Mouse (Mus musculus) cerebellum, adult 11-12 months (tissue): ENCODE results near the gene Zfp446.
"Not testable (repeated sequence)": the region's sequence is repeated elsewhere in the genome, so short reads cannot be mapped to it uniquely, and the experiment has no call there.

Experiments used
- DNase-seq: peaks from one replicate; pipeline ENCODE4 v3.0.0; 2022

The Zfp446 gene

DNA sequence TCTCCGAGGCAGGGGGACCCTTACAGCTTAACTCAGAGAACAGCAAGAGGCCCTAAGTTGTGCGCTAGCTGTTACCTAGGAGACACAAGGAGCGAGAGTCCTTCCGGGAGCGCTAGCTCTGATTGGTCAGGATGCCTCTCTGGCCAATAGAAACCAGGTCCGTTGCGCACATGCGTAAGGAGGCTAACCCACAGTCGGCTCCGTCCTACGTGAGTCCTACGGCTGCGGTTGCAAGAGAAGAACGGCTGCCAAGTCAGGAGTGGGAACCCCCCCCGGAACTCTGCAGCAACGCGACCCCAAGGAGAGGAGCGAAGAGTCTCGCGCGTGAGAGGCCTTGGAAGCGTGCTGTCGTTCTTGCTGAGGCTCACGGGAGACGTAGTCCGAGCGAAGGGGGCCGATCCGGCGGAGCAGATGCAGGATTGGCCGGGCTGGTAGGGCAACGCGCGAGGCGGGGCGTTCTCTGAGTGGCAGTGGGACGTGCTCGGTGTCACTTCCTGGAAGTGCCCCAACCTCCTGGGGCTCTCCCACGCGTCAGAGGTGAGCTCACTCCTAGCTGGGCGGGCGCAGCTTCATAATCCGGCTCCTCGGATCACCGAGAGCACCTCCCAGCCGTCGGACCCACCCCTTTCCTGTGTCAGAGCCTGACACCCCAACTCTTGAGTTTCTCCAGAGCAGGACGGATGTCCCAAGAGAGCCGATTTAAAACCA lies at the start of gene Zfp446:
TSS of gene Zfp446 (plus strand) at position 167 of the 708 bp plus-strand sequence.
- DNase-seq = peak; percentile 99

DNA sequence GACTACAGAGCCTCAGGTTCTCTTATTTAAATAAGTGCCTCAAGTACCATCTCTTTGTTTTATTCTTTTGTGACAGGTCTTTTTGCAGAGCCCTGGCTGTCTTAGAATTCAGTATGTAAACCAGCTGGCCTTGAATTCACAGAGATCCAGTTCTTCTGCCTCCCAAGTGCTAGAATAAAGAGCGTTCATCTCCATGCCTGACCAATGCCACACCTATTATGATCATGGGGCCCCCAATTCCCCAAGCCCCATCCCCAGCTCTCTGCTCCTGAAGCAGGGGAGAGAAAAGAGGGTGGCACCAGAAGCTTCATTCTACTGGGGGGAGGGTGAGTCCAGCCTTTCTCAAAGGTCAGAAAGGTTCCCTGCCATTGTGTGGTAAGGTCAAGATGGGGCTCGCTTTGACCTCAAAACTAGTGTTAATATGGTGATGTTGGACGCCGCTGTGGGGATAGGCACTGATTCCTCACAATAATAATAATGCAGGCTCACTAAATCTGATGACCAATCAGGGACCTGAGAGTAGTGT lies 44.0 kb upstream of the Zfp446 start:
- no peak for DNase-seq

DNA sequence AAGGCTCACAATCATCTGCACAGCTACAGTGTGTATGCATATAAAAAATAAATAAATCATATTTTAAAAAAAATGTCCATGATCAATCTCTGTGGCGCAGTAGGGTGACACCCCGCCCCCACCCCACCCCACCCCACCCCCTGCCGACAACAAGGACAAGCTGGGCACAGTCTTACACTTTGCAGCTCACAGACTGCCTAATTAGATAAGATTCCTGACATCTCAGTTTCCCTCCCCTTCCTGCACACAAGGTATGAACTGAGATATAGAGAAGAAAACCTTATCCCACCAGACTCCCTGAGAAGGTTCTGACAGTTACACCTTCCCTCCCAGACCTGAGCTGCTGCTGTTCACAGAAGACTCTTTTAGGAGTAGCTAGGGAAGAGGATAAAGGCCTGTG lies 42.8 kb upstream of the Zfp446 start:
- DNase-seq = no peak

DNA sequence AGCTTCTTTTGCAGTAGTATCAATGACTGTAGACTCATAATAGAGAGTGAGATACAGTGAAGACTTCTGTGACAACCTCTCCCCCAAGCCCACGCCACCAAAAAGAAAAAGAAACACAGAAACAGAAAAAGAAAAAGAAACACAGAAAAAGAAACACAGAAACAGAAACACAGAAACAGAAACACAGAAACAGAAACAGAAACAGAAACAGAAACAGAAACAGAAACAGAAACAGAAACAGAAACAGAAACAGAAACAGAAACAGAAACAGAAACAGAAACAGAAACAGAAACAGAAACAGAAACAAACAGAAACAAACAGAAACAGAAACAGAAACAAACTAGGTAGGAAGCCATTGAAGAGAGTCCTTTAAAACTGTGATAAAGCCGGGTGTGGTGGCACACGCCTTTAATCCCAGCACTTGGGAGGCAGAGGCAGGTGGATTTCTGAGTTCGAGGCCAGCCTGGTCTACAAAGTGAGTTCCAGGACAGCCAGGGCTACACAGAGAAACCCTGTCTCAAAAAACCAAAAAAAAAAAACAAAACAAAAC lies 40.3 kb upstream of the Zfp446 start:
- DNase-seq = not testable (repeated sequence)

DNA sequence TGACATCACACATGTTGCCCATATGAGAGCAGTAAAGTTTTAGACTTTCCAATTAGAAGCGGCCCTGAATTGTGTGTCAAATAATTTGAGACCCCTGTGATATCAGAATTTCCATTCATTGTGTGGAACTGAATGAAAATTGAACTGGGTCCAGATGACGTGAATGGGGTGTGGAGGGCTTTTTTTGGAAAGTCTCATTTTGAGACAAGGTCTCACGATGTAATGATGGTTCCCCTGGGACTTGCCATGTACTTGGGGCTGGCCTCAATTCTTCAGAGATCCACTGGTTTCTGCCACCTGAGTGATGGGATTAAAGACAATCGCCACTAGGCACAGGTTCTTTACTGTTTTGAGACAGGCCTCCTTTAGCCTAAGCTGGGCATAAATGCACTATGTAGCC lies 37.0 kb upstream of the Zfp446 start:
- DNase-seq = no peak

DNA sequence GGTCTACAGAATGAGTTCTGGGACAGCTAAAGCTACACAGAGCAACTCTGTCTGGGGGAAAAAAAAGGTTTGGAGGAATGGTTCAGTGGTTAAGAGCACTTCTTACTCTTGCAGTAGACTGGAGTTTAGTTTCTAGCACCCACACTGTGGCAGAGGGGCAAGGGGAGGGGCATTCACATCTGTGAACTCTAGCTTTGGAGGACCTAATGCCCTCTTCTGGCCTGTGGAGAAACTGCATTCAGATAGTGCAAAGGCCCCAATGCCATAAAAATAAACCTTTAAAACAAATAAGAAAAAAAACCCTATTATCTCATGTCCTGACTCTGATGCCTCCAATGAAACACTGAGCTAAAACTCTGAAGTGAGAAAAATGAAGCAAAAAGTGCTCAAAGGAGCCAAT lies 34.2 kb upstream of the Zfp446 start:
- no peak for DNase-seq

DNA sequence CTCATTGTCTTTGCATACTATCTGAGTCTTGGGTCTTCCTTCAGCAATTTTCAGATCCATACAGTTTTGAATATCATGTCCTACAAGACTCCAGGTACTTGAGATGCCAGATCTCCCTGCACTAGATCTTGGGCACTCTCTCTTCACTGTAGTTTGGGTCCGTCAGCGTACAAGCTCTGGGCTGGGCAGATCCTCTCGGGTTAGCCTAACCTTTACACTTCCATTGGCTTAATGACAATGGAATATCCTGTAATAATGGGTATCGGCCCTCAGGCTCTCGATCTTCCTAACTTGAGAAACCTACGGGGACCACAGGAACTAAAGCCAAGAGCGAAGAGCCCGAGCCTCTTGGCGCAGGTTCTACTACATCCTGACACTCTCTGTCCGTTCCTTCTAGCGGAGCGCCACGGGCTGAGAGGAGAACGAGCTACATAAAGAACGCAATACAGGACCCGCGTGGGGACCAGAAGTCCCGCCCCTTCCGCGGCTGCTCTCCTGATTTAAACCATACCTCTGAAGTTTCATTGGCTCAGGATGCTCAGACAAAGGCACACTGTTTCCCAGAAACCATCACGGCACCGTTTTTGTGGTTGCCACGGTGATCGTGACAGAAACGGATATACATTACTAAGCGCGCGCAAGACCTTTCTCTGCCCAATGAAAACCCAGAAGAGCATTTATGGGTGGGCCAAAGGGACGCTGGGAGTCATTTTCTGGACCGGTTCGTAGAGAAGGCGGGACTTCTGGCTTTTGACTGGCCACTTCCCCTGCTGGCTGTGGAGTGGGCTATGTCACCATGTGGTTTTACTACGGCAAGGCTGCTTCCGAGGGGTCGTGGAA lies 28.4 kb upstream of the Zfp446 start:
- peak; percentile 97 for DNase-seq

DNA sequence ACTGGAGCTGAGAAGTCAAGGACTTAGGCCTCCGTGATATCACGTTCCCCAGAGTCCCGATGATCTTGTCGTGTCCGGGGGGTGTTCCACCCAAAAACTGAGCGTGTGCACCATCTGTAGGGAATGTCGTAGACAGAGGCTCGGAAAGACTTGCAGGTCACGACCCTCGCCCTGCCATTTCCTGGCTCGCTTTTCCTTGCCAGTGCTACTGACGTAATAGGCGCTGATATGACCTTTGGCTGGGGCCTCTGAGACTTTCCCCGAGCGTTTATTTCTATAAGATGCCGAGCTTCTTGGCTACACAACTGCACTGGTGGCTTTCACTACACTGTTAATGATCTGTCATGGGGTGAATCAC lies 27.8 kb upstream of the Zfp446 start:
- no peak for DNase-seq

DNA sequence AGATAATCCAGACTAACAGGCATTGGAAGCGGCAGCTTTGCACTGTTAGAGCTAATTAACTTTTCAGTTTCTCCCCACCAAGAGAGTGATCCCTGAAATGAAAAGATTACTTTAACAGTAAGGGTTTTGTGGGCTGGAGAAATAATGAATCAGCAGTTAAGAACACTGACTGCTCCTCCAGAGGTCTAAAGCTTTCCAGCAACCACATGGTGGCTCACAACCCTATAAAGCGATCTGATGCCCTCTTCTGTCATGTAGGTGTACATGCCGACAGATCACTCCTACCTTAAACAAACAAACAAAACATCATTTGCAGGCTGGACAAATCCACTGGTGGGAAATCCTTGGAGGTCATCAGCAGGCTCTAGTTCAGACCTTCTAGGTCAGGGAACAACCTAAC lies 22.8 kb upstream of the Zfp446 start:
- DNase-seq = no peak

DNA sequence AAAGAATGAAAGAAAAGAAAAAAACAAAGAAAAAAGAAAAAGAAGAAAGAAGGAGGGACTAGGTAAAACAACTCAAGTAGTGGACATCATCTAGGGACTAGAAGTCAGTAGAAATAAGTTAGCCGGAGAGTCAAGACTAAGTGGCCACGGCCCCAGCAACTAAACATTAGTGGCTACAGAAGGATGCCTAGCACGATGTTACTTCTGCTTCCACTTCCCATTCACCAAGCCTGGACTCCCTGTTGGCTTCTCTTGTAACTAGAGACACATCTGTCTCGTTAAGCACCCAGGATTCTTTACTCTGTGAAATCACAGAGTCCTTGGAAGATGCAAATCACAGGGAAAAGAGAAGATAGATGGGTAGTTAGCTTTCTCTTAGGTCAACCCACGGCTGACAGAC lies 20.1 kb upstream of the Zfp446 start:
- DNase-seq = no peak

DNA sequence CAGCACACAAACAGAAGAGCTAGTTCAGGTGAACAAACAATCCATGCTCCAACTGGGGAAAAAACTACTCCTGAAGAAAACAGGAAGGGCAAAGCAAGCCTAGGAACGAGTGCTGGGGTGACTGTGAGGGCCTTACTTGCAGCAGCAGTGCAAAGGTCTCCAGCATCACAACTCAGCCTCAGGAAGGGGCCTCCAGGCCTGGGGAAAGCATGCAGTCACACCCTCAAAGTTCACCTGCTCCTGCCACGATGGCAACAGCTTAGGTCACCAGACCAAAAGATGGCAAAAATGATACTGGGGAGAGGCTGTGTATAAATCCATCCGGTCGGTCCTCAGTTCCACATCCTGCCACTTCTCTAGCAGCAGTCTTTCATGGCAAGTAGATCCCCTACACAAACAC lies 18.7 kb upstream of the Zfp446 start:
- DNase-seq = no peak

DNA sequence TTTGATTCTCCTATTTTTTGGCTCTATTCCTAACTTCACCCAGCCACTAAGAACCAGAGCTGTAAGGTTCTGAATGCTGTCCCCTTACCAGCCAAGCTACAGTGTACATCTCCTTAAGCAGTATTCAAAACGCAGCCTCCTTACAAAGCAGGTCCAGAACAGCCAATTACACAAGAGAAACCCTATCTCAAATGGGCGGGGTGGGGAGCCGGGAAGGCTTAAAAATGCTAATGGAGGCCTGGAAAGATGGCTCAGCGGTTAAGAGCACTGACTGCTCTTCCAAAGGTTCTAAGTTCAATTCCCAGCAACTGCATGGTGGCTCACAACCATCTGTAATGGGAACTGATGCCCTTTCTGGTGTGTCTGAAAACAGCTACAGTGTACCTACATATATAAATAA lies 17.9 kb upstream of the Zfp446 start:
- DNase-seq = no peak

DNA sequence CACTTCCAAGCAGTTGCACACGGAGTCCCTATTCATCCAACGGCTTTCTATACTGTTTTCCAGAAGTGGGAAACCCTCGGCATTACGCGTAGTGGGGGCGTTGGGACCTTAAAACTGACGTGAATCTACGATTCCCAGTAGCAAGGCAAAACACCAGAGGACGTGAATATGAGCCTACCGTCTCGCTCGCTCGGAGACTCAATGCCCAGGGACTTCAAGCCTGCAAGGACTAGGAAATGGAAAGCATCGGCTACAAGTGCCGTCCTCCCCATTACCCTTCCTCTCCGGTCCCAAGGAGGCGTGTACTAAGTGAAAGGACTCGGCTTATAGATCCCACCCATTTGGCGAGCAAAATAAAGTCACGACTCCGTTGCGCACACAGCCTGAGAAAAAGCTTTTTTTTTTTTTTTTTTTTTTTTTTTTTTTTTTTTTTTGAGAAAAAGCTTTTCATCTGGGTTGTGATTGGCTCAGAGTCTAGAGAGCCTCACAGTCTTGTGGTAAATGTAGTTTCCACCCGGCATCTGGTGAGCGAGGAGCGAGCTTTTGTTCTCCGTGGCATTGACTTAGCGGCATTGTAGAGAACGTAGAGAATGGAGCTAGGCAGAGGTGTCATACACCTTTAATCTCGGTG lies 16.0 kb upstream of the Zfp446 start:
- peak; percentile 57 for DNase-seq

DNA sequence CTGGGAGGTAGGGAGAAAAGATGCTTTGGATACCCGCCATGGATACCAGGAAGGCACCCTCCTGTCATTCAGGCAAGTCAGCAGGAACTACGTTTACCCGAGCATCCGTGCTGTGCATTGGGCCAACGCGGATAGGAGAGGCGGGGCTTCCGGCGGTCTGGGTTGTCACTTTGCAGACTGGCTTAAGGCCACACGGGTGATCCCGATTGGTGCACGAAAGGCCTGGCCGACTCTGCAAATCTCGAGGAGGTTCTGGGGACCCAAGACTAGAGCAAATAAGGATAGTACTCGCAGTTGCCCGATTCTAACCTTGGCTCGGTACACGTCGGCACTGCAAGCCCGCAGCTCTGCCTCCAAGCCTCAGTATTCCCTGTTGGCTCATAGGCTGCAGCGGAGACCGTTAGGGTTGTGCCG lies 12.0 kb upstream of the Zfp446 start, which contains the start of gene Zfp324:
TSS of gene Zfp324 (plus strand) at position 161 of the 414 bp plus-strand sequence.
- DNase-seq = peak; percentile 94

DNA sequence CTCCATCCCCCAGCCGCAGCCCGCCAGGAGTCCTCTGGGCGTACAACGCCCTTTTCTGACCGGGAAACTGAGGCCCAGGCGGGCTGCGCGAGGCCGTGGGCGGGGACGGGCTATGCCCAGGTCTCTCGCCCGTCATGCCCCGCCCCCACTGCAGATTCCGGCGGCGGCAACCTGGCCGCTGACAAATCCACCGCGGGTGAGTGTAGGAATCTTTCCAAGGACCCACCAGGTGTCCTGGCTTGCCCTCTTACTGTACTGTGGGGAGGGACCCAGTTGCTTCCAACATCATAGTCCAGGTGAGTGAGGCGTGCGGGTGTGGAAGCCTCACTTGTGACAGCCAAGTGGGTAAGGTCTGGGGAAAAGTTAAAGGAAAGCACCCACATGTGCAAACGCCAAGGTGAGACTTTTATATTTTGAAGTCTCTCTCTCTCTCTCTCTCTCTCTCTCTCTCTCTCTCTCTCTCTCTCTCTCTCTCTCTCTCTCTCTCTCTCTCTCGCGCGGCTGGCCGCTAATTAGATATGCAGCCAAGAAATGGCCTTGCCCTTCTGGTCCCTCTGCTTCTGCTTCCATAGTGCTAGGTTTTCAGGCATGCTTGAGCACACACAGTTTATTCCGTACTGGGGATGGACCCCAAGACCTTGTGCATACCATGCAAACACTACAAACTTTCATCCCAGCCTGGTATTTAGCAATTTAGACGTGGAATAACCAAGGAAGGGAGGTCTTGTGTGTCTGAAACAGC lies 11.4 kb upstream of the Zfp446 start:
- DNase-seq = peak; percentile 87

DNA sequence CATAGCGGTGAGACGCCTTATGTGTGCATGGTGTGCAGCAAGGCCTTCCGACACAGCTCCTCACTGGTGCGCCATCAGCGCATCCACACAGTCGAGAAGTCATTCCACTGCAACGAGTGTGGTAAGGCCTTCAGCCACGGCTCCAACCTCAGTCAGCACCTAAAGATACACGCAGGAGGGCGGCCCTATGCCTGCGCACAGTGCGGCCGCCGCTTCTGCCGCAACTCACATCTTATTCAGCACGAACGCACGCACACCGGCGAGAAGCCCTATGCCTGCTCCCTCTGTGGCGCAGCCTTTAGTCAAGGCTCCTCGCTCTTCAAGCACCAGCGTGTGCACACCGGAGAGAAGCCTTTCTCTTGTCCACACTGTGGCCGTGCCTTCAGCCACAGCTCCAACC lies 6.7 kb upstream of the Zfp446 start:
- no peak for DNase-seq

DNA sequence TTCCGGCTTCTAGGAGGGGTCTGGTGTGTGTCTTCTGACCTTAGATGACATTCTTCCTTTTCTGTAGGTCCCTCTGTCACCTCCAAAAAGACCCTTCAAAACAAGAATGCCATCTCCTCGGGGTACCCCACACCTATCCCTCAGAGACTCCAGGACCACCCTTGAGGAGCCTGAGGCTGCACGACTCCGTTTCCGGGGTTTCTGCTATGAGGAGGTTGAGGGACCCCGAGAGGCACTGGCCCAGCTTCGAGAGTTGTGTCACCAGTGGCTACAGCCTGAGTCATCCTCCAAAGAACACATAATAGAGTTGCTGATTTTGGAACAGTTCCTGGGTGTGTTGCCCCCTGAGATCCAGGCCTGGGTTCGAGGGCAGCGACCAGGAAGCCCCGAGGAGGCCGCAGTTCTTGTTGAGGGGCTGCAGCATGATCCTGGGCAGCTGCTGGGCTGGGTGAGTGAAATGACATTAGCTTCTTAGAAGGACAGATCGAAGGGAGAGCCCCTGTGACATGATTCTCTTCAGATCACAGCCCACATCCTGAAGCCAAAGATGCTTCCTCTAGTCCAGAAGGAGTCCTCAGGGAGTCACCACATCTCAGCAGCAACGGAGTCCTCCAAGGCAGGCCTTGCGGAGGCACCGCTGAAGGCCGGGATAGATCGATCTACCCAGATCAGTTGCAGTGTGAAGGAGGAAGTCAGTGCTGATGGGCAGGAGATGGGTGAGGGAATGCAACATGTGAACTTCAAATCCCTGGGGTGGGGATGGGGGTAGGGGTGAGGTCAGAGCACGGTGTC lies 1.5 kb downstream of the Zfp446 start:
- DNase-seq = peak; percentile 69

DNA sequence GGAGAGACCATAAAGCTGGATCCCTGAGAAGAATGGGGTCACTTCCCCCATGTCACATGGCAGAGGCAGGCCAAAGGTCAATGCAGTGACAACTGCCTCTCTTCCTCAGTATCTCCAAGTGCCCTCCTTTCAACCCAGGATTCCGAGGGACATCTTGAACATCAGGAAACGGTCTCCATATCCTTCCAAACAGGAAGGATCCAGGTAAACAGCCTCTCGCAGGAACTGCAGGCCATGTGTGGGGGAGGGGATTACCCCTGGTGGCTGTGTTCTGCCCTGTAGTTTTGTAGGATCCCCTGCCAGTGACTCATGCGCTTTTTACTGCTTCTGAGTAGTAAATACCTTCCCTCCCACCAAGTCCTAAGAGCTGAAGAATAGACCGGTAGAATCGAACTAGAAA lies 2.1 kb downstream of the Zfp446 start:
- DNase-seq = peak; percentile 56

DNA sequence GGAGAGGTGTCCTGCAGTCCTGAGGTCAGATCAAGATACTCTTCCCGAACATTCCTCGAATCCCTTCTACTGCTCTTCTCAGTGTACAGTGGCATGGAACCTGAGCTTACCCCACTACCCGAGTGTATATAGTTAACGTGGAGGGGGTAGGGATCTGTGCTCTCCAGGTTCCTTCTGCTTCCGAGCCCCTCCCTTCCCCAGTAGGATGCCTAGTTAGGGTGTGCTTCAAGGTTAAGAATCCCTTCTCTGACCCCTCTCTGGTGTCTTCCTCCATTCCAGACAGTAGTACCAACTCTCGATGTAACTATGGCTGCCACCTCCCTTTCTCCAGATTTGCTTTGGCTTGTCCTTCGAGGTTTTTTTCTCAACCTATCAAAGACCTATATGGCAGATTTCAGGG lies 2.6 kb downstream of the Zfp446 start:
- DNase-seq = no peak

DNA sequence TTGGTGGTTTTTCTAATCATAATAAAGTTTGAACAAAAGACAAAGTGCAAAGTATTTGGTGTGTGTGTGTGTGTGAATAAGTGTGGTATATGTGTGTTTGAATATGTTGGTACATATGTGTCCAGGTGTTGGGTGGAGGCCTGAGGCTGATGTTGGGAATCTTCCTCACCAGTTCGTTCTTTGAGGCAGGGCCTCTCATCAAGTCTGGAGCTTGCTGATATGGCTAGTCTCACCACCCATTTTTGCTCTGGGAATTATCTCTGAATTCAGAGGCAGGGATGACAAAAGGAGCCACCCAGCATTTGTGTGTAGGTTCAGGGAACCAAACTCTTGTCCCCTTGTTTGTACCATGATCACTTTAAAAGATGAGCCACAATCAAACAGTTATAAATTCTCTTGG lies 8.1 kb downstream of the Zfp446 start:
- no peak for DNase-seq

DNA sequence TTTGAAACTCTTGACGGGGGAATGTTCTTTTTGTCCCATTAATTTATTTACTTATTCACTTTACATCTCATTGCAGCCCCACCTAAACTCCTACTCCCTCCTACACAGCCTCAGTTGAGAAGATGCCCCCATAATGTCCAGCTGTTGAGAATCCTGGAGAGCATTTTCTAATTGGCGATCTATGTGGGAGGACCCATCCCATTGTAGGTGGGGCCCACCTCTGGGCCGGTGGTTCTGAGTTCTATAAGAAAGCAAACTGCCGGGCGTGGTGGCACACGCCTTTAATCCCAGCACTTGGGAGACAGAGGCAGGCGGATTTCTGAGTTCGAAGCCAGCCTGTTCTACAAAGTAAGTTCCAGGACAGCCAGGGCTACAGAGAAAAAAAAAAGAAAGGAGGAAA lies 9.3 kb downstream of the Zfp446 start:
- no peak for DNase-seq
